Mouse (Mus musculus): ENCODE measurements around the gene Agbl4. TPM values are rescaled to one million over a fixed set of nuclear protein-coding genes. Genes with fewer than 3 reads are reported as not detected.

Agbl4 gene
- polyA plus RNA-seq, 1 experiment from 2014 or later, result 0.16 TPM

GRCm38 (mm10) chr4:111673904-111674303 is 1276.4 kb downstream of the Agbl4 start:
- H3K4me3 ChIP-seq (ENCODE audit: low read length), result no peak overlapping the region
- H3K27ac ChIP-seq (ENCODE audit: low read length), result no peak overlapping the region
- H3K4me1 ChIP-seq (ENCODE audit: control insufficient read depth, insufficient read depth, low read length), result peaks cover 12% of the 10 kb centered on the region
- no peak for ATAC-seq
- no peaks in the 10 kb centered on the region for H3K36me3 ChIP-seq (ENCODE audit: control insufficient read depth, insufficient read depth, low read length)
- no peak overlapping the region for H3K4me2 ChIP-seq (ENCODE audit: low read depth, low read length)
- H3K9ac ChIP-seq (ENCODE audit: low read depth, low read length), result no peak overlapping the region
- H3K27me3 ChIP-seq (replicated peaks; ENCODE audit: control insufficient read depth, insufficient read depth, low read length), result no peaks in the 10 kb centered on the region
- H3K9me3 ChIP-seq (ENCODE audit: control insufficient read depth, low read length), result no peaks in the 10 kb centered on the region

- no peaks in the 10 kb centered on the region for H3K9me3 ChIP-seq (ENCODE audit: control insufficient read depth, low read length)
- H3K4me3 ChIP-seq (ENCODE audit: low read length), result no peak overlapping the region
- 78% methylated on average over 5 of the region's 5 CpGs for WGBS
- ATAC-seq, result no peak
- no peaks in the 10 kb centered on the region for H3K27me3 ChIP-seq (replicated peaks; ENCODE audit: control insufficient read depth, insufficient read depth, low read length)
- H3K4me1 ChIP-seq (ENCODE audit: control insufficient read depth, insufficient read depth, low read length), result no peaks in the 10 kb centered on the region
- H3K4me2 ChIP-seq (ENCODE audit: low read depth, low read length), result no peak overlapping the region
- no peak overlapping the region for H3K9ac ChIP-seq (ENCODE audit: low read depth, low read length)
- H3K27ac ChIP-seq (ENCODE audit: low read length), result no peak overlapping the region
- H3K36me3 ChIP-seq (ENCODE audit: control insufficient read depth, insufficient read depth, low read length), result no peaks in the 10 kb centered on the region
These were observed 1284.5 kb downstream of the Agbl4 start for GRCm38 (mm10) chr4:111681926-111682325.

- Histone ChIP-seq H3K4me3 (ENCODE audit: low read length) (no peak overlapping the region), H3K4me1 (ENCODE audit: control insufficient read depth, insufficient read depth, low read length) (no peaks in the 10 kb centered on the region), H3K4me2 (ENCODE audit: low read depth, low read length) (no peak overlapping the region), H3K36me3 (ENCODE audit: control insufficient read depth, insufficient read depth, low read length) (no peaks in the 10 kb centered on the region), H3K9me3 (ENCODE audit: control insufficient read depth, low read length) (no peaks in the 10 kb centered on the region), H3K9ac (ENCODE audit: low read depth, low read length) (no peak overlapping the region), H3K27me3 (replicated peaks; ENCODE audit: control insufficient read depth, insufficient read depth, low read length) (no peaks in the 10 kb centered on the region), H3K27ac (ENCODE audit: low read length) (no peak overlapping the region)
- ATAC-seq, result no peak
- WGBS, result 75% methylated on average over 3 of the region's 3 CpGs
These were observed 1285.3 kb downstream of the Agbl4 start for GRCm38 (mm10) chr4:111682793-111683192.

- Histone ChIP-seq H3K36me3 (ENCODE audit: control insufficient read depth, insufficient read depth, low read length) (no peaks in the 10 kb centered on the region), H3K4me2 (ENCODE audit: low read depth, low read length) (no peak overlapping the region), H3K4me1 (ENCODE audit: control insufficient read depth, insufficient read depth, low read length) (no peaks in the 10 kb centered on the region), H3K27me3 (replicated peaks; ENCODE audit: control insufficient read depth, insufficient read depth, low read length) (no peaks in the 10 kb centered on the region), H3K9me3 (ENCODE audit: control insufficient read depth, low read length) (no peaks in the 10 kb centered on the region), H3K4me3 (ENCODE audit: low read length) (no peak overlapping the region), H3K27ac (ENCODE audit: low read length) (no peak overlapping the region), H3K9ac (ENCODE audit: low read depth, low read length) (no peak overlapping the region)
- no peak for ATAC-seq
- 57% methylated on average over 5 of the region's 5 CpGs for WGBS
These were observed 1286.4 kb downstream of the Agbl4 start for GRCm38 (mm10) chr4:111683843-111684242.

GRCm38 (mm10) chr4:111685951-111686350 is 1288.5 kb downstream of the Agbl4 start:
- 81% methylated on average over 2 of the region's 2 CpGs for WGBS
- Histone ChIP-seq H3K27ac (ENCODE audit: low read length) (no peak overlapping the region), H3K9ac (ENCODE audit: low read depth, low read length) (no peak overlapping the region), H3K4me1 (ENCODE audit: control insufficient read depth, insufficient read depth, low read length) (no peaks in the 10 kb centered on the region), H3K4me2 (ENCODE audit: low read depth, low read length) (no peak overlapping the region), H3K4me3 (ENCODE audit: low read length) (no peak overlapping the region), H3K9me3 (ENCODE audit: control insufficient read depth, low read length) (no peaks in the 10 kb centered on the region), H3K27me3 (replicated peaks; ENCODE audit: control insufficient read depth, insufficient read depth, low read length) (no peaks in the 10 kb centered on the region), H3K36me3 (ENCODE audit: control insufficient read depth, insufficient read depth, low read length) (no peaks in the 10 kb centered on the region)
- ATAC-seq, result no peak

GRCm38 (mm10) chr4:111686951-111687350 is 1289.5 kb downstream of the Agbl4 start:
- Histone ChIP-seq H3K27ac (ENCODE audit: low read length) (no peak overlapping the region), H3K9me3 (ENCODE audit: control insufficient read depth, low read length) (no peaks in the 10 kb centered on the region), H3K4me2 (ENCODE audit: low read depth, low read length) (peak overlapping the region; percentile 47), H3K27me3 (replicated peaks; ENCODE audit: control insufficient read depth, insufficient read depth, low read length) (no peaks in the 10 kb centered on the region), H3K4me3 (ENCODE audit: low read length) (no peak overlapping the region), H3K9ac (ENCODE audit: low read depth, low read length) (0 out of 2 replicates have a peak overlapping the region, but pooled peaks have one; percentile 26), H3K36me3 (ENCODE audit: control insufficient read depth, insufficient read depth, low read length) (no peaks in the 10 kb centered on the region), H3K4me1 (ENCODE audit: control insufficient read depth, insufficient read depth, low read length) (no peaks in the 10 kb centered on the region)
- peak; percentile 80 for ATAC-seq
- WGBS, result 10% methylated on average over 9 of the region's 9 CpGs

GRCm38 (mm10) chr4:111687613-111688012 is 1290.2 kb downstream of the Agbl4 start:
- H3K9ac ChIP-seq (ENCODE audit: low read depth, low read length), result 0 out of 2 replicates have a peak overlapping the region, but pooled peaks have one; percentile 30
- no peaks in the 10 kb centered on the region for H3K4me1 ChIP-seq (ENCODE audit: control insufficient read depth, insufficient read depth, low read length)
- ATAC-seq, result peak; percentile 68
- WGBS, result 12% methylated on average over 6 of the region's 6 CpGs
- H3K4me2 ChIP-seq (ENCODE audit: low read depth, low read length), result peak overlapping the region; percentile 51; the same call in 1 of the 2 replicates
- H3K27ac ChIP-seq (ENCODE audit: low read length), result no peak overlapping the region
- H3K36me3 ChIP-seq (ENCODE audit: control insufficient read depth, insufficient read depth, low read length), result no peaks in the 10 kb centered on the region
- H3K9me3 ChIP-seq (ENCODE audit: control insufficient read depth, low read length), result no peaks in the 10 kb centered on the region
- no peaks in the 10 kb centered on the region for H3K27me3 ChIP-seq (replicated peaks; ENCODE audit: control insufficient read depth, insufficient read depth, low read length)
- no peak overlapping the region for H3K4me3 ChIP-seq (ENCODE audit: low read length)

GRCm38 (mm10) chr4:111691057-111691543 is 1293.6 kb downstream of the Agbl4 start:
- H3K4me1 ChIP-seq (ENCODE audit: control insufficient read depth, insufficient read depth, low read length), result no peaks in the 10 kb centered on the region
- peak; percentile 60 for ATAC-seq
- no peak overlapping the region for H3K4me3 ChIP-seq (ENCODE audit: low read length)
- no peak overlapping the region for H3K9ac ChIP-seq (ENCODE audit: low read depth, low read length)
- no peak overlapping the region for H3K4me2 ChIP-seq (ENCODE audit: low read depth, low read length)
- no peaks in the 10 kb centered on the region for H3K36me3 ChIP-seq (ENCODE audit: control insufficient read depth, insufficient read depth, low read length)
- H3K9me3 ChIP-seq (ENCODE audit: control insufficient read depth, low read length), result no peaks in the 10 kb centered on the region
- H3K27me3 ChIP-seq (replicated peaks; ENCODE audit: control insufficient read depth, insufficient read depth, low read length), result no peaks in the 10 kb centered on the region
- peak overlapping the region; percentile 37; the same call in 1 of the 2 replicates for H3K27ac ChIP-seq (ENCODE audit: low read length)
- WGBS, result 58% methylated on average over 5 of the region's 5 CpGs

- Histone ChIP-seq H3K9ac (ENCODE audit: low read depth, low read length) (no peak overlapping the region), H3K9me3 (ENCODE audit: control insufficient read depth, low read length) (no peaks in the 10 kb centered on the region), H3K4me2 (ENCODE audit: low read depth, low read length) (no peak overlapping the region), H3K36me3 (ENCODE audit: control insufficient read depth, insufficient read depth, low read length) (no peaks in the 10 kb centered on the region), H3K4me3 (ENCODE audit: low read length) (no peak overlapping the region), H3K27me3 (replicated peaks; ENCODE audit: control insufficient read depth, insufficient read depth, low read length) (no peaks in the 10 kb centered on the region), H3K4me1 (ENCODE audit: control insufficient read depth, insufficient read depth, low read length) (no peaks in the 10 kb centered on the region), H3K27ac (ENCODE audit: low read length) (no peak overlapping the region)
- WGBS, result 45% methylated on average over 1 of the region's 1 CpGs
- no peak for ATAC-seq
These were observed 1303.9 kb downstream of the Agbl4 start for GRCm38 (mm10) chr4:111701381-111701780.

- 85% methylated on average over 2 of the region's 2 CpGs for WGBS
- H3K9ac ChIP-seq (ENCODE audit: low read depth, low read length), result no peak overlapping the region
- no peaks in the 10 kb centered on the region for H3K36me3 ChIP-seq (ENCODE audit: control insufficient read depth, insufficient read depth, low read length)
- H3K4me3 ChIP-seq (ENCODE audit: low read length), result no peak overlapping the region
- H3K4me2 ChIP-seq (ENCODE audit: low read depth, low read length), result no peak overlapping the region
- ATAC-seq, result no peak
- H3K9me3 ChIP-seq (ENCODE audit: control insufficient read depth, low read length), result no peaks in the 10 kb centered on the region
- H3K27me3 ChIP-seq (replicated peaks; ENCODE audit: control insufficient read depth, insufficient read depth, low read length), result no peaks in the 10 kb centered on the region
- H3K27ac ChIP-seq (ENCODE audit: low read length), result no peak overlapping the region
- H3K4me1 ChIP-seq (ENCODE audit: control insufficient read depth, insufficient read depth, low read length), result no peaks in the 10 kb centered on the region
These were observed 1306.7 kb downstream of the Agbl4 start for GRCm38 (mm10) chr4:111704126-111704525.
